In the genomic region with DNA sequence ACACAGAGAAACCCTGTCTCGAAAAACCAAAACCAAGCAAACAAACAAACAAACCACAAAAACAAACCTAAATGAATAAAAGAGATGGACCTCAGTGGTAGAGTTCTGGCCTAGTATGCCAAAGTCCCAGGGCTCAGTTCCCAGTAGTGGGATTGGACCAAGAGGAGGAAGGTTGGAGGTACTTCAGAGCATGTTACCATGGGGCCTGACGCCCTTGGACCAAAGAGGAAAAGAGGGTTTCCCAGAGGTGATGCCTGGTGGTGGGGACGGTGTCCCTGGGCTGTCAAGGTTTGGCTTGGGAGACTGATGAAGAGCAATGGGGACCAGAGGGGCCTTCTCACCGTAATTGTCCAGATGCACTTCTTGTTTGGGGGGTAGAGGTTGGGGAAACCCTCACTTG, we compare ENCODE assay signal across 9 mouse cellular contexts. TPM values are rescaled to one million over a fixed set of nuclear protein-coding genes. Genes with fewer than 3 reads are reported as not detected.
DNase-seq lines count a peak whose midpoint lies in the region; ATAC-seq and TF ChIP-seq lines count a peak whose summit lies in the region.
"Had no signal": no experiment of that assay in that cellular context is flagged by ENCODE, and none has a peak within 500 bp of the region (broad histone marks: within the 10 kb centered on the region; RNA-seq: fewer than 3 reads in every experiment).

No protein-coding gene starts in this region.

- peaks cover 48% of the 10 kb centered on the region for H3K4me1 ChIP-seq in forebrain, embryonic 12.5 days
- no peaks in the 10 kb centered on the region for H3K4me1 ChIP-seq in forebrain, embryonic 15.5 days
- peaks cover 10% of the 10 kb centered on the region; the same call in 1 of the 2 replicates for H3K4me1 ChIP-seq in lung, adult 2 months (ENCODE audit: control insufficient read depth, insufficient read depth, low read length)
- H3K4me1 ChIP-seq in heart, embryonic 15.5 days (replicated peaks) = peaks cover 53% of the 10 kb centered on the region
- peaks cover 34% of the 10 kb centered on the region for H3K4me1 ChIP-seq in neural tube, embryonic 12.5 days

- H3K9ac ChIP-seq in forebrain, embryonic 12.5 days = no peak overlapping the region
- H3K9ac ChIP-seq in forebrain, embryonic 15.5 days (replicated peaks) = no peak overlapping the region
- H3K9ac ChIP-seq in heart, embryonic 15.5 days = peak overlapping the region; percentile 40
- no peak overlapping the region for H3K9ac ChIP-seq in neural tube, embryonic 12.5 days

- no peaks in the 10 kb centered on the region for H3K36me3 ChIP-seq in forebrain, embryonic 12.5 days (replicated peaks)
- H3K36me3 ChIP-seq in forebrain, embryonic 15.5 days = no peaks in the 10 kb centered on the region
- peaks cover 21% of the 10 kb centered on the region; the same call in 1 of the 2 replicates for H3K36me3 ChIP-seq in heart, embryonic 15.5 days
- H3K36me3 ChIP-seq in neural tube, embryonic 12.5 days = 0 out of 2 replicates have a peak, but pooled peaks cover 3% of the 10 kb centered on the region

- H3K4me3 ChIP-seq in forebrain, embryonic 12.5 days (replicated peaks) = 0 out of 2 replicates have a peak overlapping the region, but pooled peaks have one; percentile 4
- H3K4me3 ChIP-seq in forebrain, embryonic 15.5 days = no peak overlapping the region
- peak overlapping the region; percentile 66 for H3K4me3 ChIP-seq in lung, adult 2 months (replicated peaks; ENCODE audit: extremely low read depth, low read depth, low read length)
- H3K4me3 ChIP-seq in heart, embryonic 15.5 days = peak overlapping the region; percentile 45
- H3K4me3 ChIP-seq in neural tube, embryonic 12.5 days = peak overlapping the region; percentile 21; the same call in 1 of the 2 replicates

- H3K27me3 ChIP-seq in forebrain, embryonic 12.5 days = peaks cover 24% of the 10 kb centered on the region
- peaks cover 10% of the 10 kb centered on the region; the same call in 1 of the 2 replicates for H3K27me3 ChIP-seq in forebrain, embryonic 15.5 days
- no peaks in the 10 kb centered on the region for H3K27me3 ChIP-seq in heart, embryonic 15.5 days
- peaks cover 20% of the 10 kb centered on the region; the same call in 1 of the 2 replicates for H3K27me3 ChIP-seq in neural tube, embryonic 12.5 days (replicated peaks)

- no peak for TF ChIP-seq CTCF in lung, adult 2 months (IDR thresholded peaks at IDR 0.05; ENCODE audit: insufficient read depth, low read length)

- 77% methylated on average over 4 of the region's 4 CpGs for WGBS in forebrain, embryonic 12.5 days
- 85% methylated on average over 4 of the region's 4 CpGs for WGBS in forebrain, embryonic 15.5 days
- WGBS in lung, adult 2 months = 59% methylated on average over 4 of the region's 4 CpGs
- WGBS in heart, embryonic 15.5 days = 59% methylated on average over 4 of the region's 4 CpGs
- WGBS in neural tube, embryonic 12.5 days = 76% methylated on average over 4 of the region's 4 CpGs

- intact Hi-C loops in left cerebral cortex, postnatal 36 days (cut with DNase I) = no loop called here

- no peaks in the 10 kb centered on the region for H3K9me3 ChIP-seq in forebrain, embryonic 12.5 days
- H3K9me3 ChIP-seq in forebrain, embryonic 15.5 days = no peaks in the 10 kb centered on the region
- H3K9me3 ChIP-seq in heart, embryonic 15.5 days (replicated peaks) = no peaks in the 10 kb centered on the region
- H3K9me3 ChIP-seq in neural tube, embryonic 12.5 days = no peaks in the 10 kb centered on the region

- no peak for DNase-seq in lung, adult 2 months
- DNase-seq in lung, postnatal 14 days = no peak
- no peak for DNase-seq in T-cell, adult 2 months (ENCODE audit: low spot score)
- no peak for DNase-seq in left cerebral cortex, postnatal 36 days (ENCODE audit: low spot score in 2 of 2)
- DNase-seq: cerebellum, adult 2 months had no signal

- no peak for ATAC-seq in forebrain, embryonic 12.5 days (ENCODE audit: low FRiP score)
- no peak for ATAC-seq in forebrain, embryonic 15.5 days (replicated peaks)
- ATAC-seq in heart, embryonic 15.5 days (replicated peaks; ENCODE audit: insufficient number of reproducible peaks, insufficient read depth, low FRiP score, low read depth) = no peak
- ATAC-seq in neural tube, embryonic 12.5 days (ENCODE audit: low FRiP score, low read depth) = no peak

- H3K27ac ChIP-seq in forebrain, embryonic 12.5 days = peak overlapping the region; percentile 62; the same call in 1 of the 2 replicates
- H3K27ac ChIP-seq in forebrain, embryonic 15.5 days (replicated peaks) = no peak overlapping the region
- peak overlapping the region; percentile 90 for H3K27ac ChIP-seq in heart, embryonic 15.5 days
- no peak overlapping the region for H3K27ac ChIP-seq in neural tube, embryonic 12.5 days

- TF ChIP-seq POLR2A in lung, adult 2 months (IDR thresholded peaks at IDR 0.05; ENCODE audit: borderline replicate concordance, extremely low read depth, low read depth, low read length) = no peak

- H3K4me2 ChIP-seq in forebrain, embryonic 12.5 days = peak overlapping the region; percentile 19; the same call in 1 of the 2 replicates
- no peak overlapping the region for H3K4me2 ChIP-seq in forebrain, embryonic 15.5 days (replicated peaks)
- peak overlapping the region; percentile 60 for H3K4me2 ChIP-seq in heart, embryonic 15.5 days
- peak overlapping the region; percentile 39 for H3K4me2 ChIP-seq in neural tube, embryonic 12.5 days (replicated peaks)

RNA-seq across cellular contexts. Expression of gene Pcolce, which starts 3.5 kb away (rescaled TPM):
- polyA plus RNA-seq in forebrain, embryonic 12.5 days (2016; fragmentation: Nextera tagmentation; extraction: Ambion mirVana) = 30.6 and 39.7 TPM in 2 replicates
- polyA plus RNA-seq in forebrain, embryonic 15.5 days (2015; fragmentation: Nextera tagmentation; extraction: Ambion mirVana) = 9.3 and 9.7 TPM in 2 replicates
- polyA plus RNA-seq in lung, adult 2 months (2012; rRNA removed) = 280 and 290 TPM in 2 replicates
- 117 and 129 TPM in 2 replicates for polyA plus RNA-seq in heart, embryonic 15.5 days (2015; fragmentation: Nextera tagmentation; extraction: Ambion mirVana)
- polyA plus RNA-seq in neural tube, embryonic 12.5 days (2016; fragmentation: Nextera tagmentation; extraction: Ambion mirVana) = 51.8 and 52.0 TPM in 2 replicates
- total RNA-seq in left cerebral cortex, postnatal 36 days (2021) = 10 to 100 TPM in 1 of 2 experiments, 1 to 10 TPM in 1; 8.6 to 14.9 TPM

RNA-seq across cellular contexts. Expression of gene Mospd3, which starts 9.2 kb away (rescaled TPM):
- polyA plus RNA-seq in forebrain, embryonic 12.5 days (2016; fragmentation: Nextera tagmentation; extraction: Ambion mirVana) = 25.7 and 29.0 TPM in 2 replicates
- 46.3 and 47.3 TPM in 2 replicates for polyA plus RNA-seq in forebrain, embryonic 15.5 days (2015; fragmentation: Nextera tagmentation; extraction: Ambion mirVana)
- 89.1 and 103 TPM in 2 replicates for polyA plus RNA-seq in lung, adult 2 months (2012; rRNA removed)
- polyA plus RNA-seq in heart, embryonic 15.5 days (2015; fragmentation: Nextera tagmentation; extraction: Ambion mirVana) = 17.1 and 26.5 TPM in 2 replicates
- polyA plus RNA-seq in neural tube, embryonic 12.5 days (2016; fragmentation: Nextera tagmentation; extraction: Ambion mirVana) = 36.8 and 42.1 TPM in 2 replicates
- 10 to 100 TPM; 19.4 to 26.4 TPM for total RNA-seq in left cerebral cortex, postnatal 36 days (2021)

RNA-seq across cellular contexts. Expression of gene Fbxo24, which starts 18.7 kb away (rescaled TPM):
- 0.26 and 0.45 TPM in 2 replicates for polyA plus RNA-seq in forebrain, embryonic 12.5 days (2016; fragmentation: Nextera tagmentation; extraction: Ambion mirVana)
- polyA plus RNA-seq in forebrain, embryonic 15.5 days (2015; fragmentation: Nextera tagmentation; extraction: Ambion mirVana) = 0.22 TPM in 1 of 2 replicates, not detected in the other
- polyA plus RNA-seq in lung, adult 2 months (2012; rRNA removed) = 0.89 and 1.0 TPM in 2 replicates
- 0.11 and 0.23 TPM in 2 replicates for polyA plus RNA-seq in heart, embryonic 15.5 days (2015; fragmentation: Nextera tagmentation; extraction: Ambion mirVana)
- 0.11 and 0.39 TPM in 2 replicates for polyA plus RNA-seq in neural tube, embryonic 12.5 days (2016; fragmentation: Nextera tagmentation; extraction: Ambion mirVana)
- under 1 TPM; 0.20 to 0.25 TPM for total RNA-seq in left cerebral cortex, postnatal 36 days (2021)

RNA-seq across cellular contexts. Expression of gene Lrch4, which starts 18.9 kb away (rescaled TPM):
- polyA plus RNA-seq in forebrain, embryonic 12.5 days (2016; fragmentation: Nextera tagmentation; extraction: Ambion mirVana) = 29.8 and 35.1 TPM in 2 replicates
- polyA plus RNA-seq in forebrain, embryonic 15.5 days (2015; fragmentation: Nextera tagmentation; extraction: Ambion mirVana) = 21.4 and 22.1 TPM in 2 replicates
- polyA plus RNA-seq in lung, adult 2 months (2012; rRNA removed) = 79.4 and 105 TPM in 2 replicates
- polyA plus RNA-seq in heart, embryonic 15.5 days (2015; fragmentation: Nextera tagmentation; extraction: Ambion mirVana) = 20.7 and 26.7 TPM in 2 replicates
- polyA plus RNA-seq in neural tube, embryonic 12.5 days (2016; fragmentation: Nextera tagmentation; extraction: Ambion mirVana) = 29.4 and 32.5 TPM in 2 replicates
- total RNA-seq in left cerebral cortex, postnatal 36 days (2021) = 10 to 100 TPM; 11.3 to 19.4 TPM

RNA-seq across cellular contexts. Expression of gene Gm20605, which starts 18.9 kb away (rescaled TPM):
- polyA plus RNA-seq in forebrain, embryonic 12.5 days (2016; fragmentation: Nextera tagmentation; extraction: Ambion mirVana) = 9.6 and 10.1 TPM in 2 replicates
- polyA plus RNA-seq in forebrain, embryonic 15.5 days (2015; fragmentation: Nextera tagmentation; extraction: Ambion mirVana) = 6.9 and 7.8 TPM in 2 replicates
- 63.8 and 65.2 TPM in 2 replicates for polyA plus RNA-seq in lung, adult 2 months (2012; rRNA removed)
- polyA plus RNA-seq in heart, embryonic 15.5 days (2015; fragmentation: Nextera tagmentation; extraction: Ambion mirVana) = 7.1 and 12.2 TPM in 2 replicates
- 8.9 and 9.4 TPM in 2 replicates for polyA plus RNA-seq in neural tube, embryonic 12.5 days (2016; fragmentation: Nextera tagmentation; extraction: Ambion mirVana)
- total RNA-seq in left cerebral cortex, postnatal 36 days (2021) = 10 to 100 TPM in 1 of 2 experiments, 1 to 10 TPM in 1; 5.5 to 11.7 TPM

Comparison
In these comparisons a context has a peak if more than half of its experiments do, and no peak if none do; other contexts are left out.
1. H3K27ac ChIP-seq: peak in forebrain, embryonic 12.5 days (single experiment) and heart, embryonic 15.5 days (single experiment); none in forebrain, embryonic 15.5 days (single experiment) and neural tube, embryonic 12.5 days (single experiment).